Mouse (Mus musculus) lung, postnatal 0 days (tissue): ENCODE data around the gene Aadac. TPM values are rescaled to one million over a fixed set of nuclear protein-coding genes. Genes with fewer than 3 reads are reported as not detected.
A peak's percentile ranks its signal among the peaks of the same experiment; 100 is the strongest.

Experiments
- ATAC-seq: fragments of 200-750 bp; cut with Nextera tagmentation; 2 replicates; pipeline ENCODE4 v1.8.0; 2017; ENCODE audit warnings: moderate library complexity
- DNase-seq: peaks from one replicate; pipeline ENCODE4 v3.0.0-alpha.2; 2016; ENCODE audit warnings: low spot score
- H3K27ac ChIP-seq: fragments of 300-500 bp; sonication (generic); 2 replicates; pipeline ENCODE4 v1.5.1; 2014; ENCODE audit warnings: antibody characterized with exemption, mild to moderate bottlenecking, low read length, mixed read lengths
- H3K27me3 ChIP-seq: fragments of 300-500 bp; sonication (generic); replicated peaks from 2 replicates; pipeline ENCODE4 v1.6.1; 2014; ENCODE audit warnings: low read length, mixed read lengths; ENCODE audit not compliant: insufficient read depth
- H3K36me3 ChIP-seq: fragments of 300-500 bp; sonication (generic); 2 replicates; pipeline ENCODE4 v1.6.1; 2014; ENCODE audit warnings: low read length, mixed read lengths; ENCODE audit not compliant: insufficient read depth
- H3K4me1 ChIP-seq: fragments of 300-500 bp; sonication (generic); 2 replicates; pipeline ENCODE4 v1.6.1; 2014; ENCODE audit warnings: antibody characterized with exemption, low read depth, low read length, mixed read lengths; ENCODE audit not compliant: insufficient read depth
- H3K4me2 ChIP-seq: fragments of 300-500 bp; sonication (generic); replicated peaks from 2 replicates; pipeline ENCODE4 v1.6.1; 2014; ENCODE audit warnings: low read depth, mild to moderate bottlenecking, low read length, moderate library complexity, mixed read lengths
- H3K4me3 ChIP-seq: fragments of 300-500 bp; sonication (generic); 2 replicates; pipeline ENCODE4 v1.5.1; 2014; ENCODE audit warnings: low read depth, low read length
- H3K9ac ChIP-seq: fragments of 300-500 bp; sonication (generic); replicated peaks from 2 replicates; pipeline ENCODE4 v1.6.1; 2014; ENCODE audit warnings: low read depth, mild to moderate bottlenecking
- H3K9me3 ChIP-seq: fragments of 300-500 bp; sonication (generic); 2 replicates; pipeline ENCODE4 v1.6.1; 2016; ENCODE audit warnings: low read length, mixed read lengths
- CTCF ChIP-seq: IDR thresholded peaks from 2 replicates; pipeline ENCODE4 v1.5.1; 2016; ENCODE audit warnings: antibody characterized with exemption, mild to moderate bottlenecking
- EP300 ChIP-seq: IDR thresholded peaks from 2 replicates; pipeline ENCODE4 v1.6.1; 2016; ENCODE audit warnings: antibody characterized with exemption, mild to moderate bottlenecking, control low read depth
- WGBS: fragments of 180-500 bp; shearing (Covaris S2); extraction: QIAGEN DNeasy Blood & Tissue Kit; methylation state at CpG from one replicate; pipeline ENCODE4 v1.1.7; 2014; 5-methylcytosine and 5-hydroxymethylcytosine counted together
- polyA plus RNA-seq: library from polyadenylated mRNA; unstranded; fragments of >200 nt; fragmentation: Nextera tagmentation; extraction: Ambion mirVana; gene quantifications from 2 replicates; pipeline ENCODE4 v1.2.1, GENCODE M21; 2015

Gene Aadac
- polyA plus RNA-seq = 0.14 and 0.25 TPM in 2 replicates

- no peak within 1 kb of the TSS for H3K4me3 ChIP-seq
- WGBS = 50% methylated on average over 1 of the region's 1 CpGs
- H3K9me3 ChIP-seq = no peaks in the 10 kb centered on the region
- no peak for TF ChIP-seq EP300
- TF ChIP-seq CTCF = no peak
- H3K27ac ChIP-seq = no peak within 1 kb of the TSS
- no peak for ATAC-seq
- no peak for DNase-seq
- H3K27me3 ChIP-seq = no peaks in the 10 kb centered on the region
- no peaks in the 10 kb centered on the region for H3K4me1 ChIP-seq
- H3K4me2 ChIP-seq = no peak within 1 kb of the TSS
- H3K9ac ChIP-seq = no peak within 1 kb of the TSS
- no peaks in the 10 kb centered on the region for H3K36me3 ChIP-seq
Observed at GRCm38 (mm10) chr3:60025417-60025816, at the start of gene Aadac. Gene Aadac, plus strand, starts transcription at chr3:60025717.

GRCm38 (mm10) chr3:60003622-60004021, 21.9 kb upstream of the Aadac start:
- Histone ChIP-seq H3K4me3 (no peak overlapping the region), H3K27ac (no peak overlapping the region), H3K9me3 (no peaks in the 10 kb centered on the region), H3K27me3 (no peaks in the 10 kb centered on the region), H3K4me2 (no peak overlapping the region), H3K9ac (no peak overlapping the region), H3K36me3 (no peaks in the 10 kb centered on the region), H3K4me1 (no peaks in the 10 kb centered on the region)
- TF ChIP-seq CTCF (no peak), EP300 (no peak)
- no peak for DNase-seq
- no peak for ATAC-seq

- H3K4me3 ChIP-seq = no peak within 1 kb of the TSS
- no peaks in the 10 kb centered on the region for H3K9me3 ChIP-seq
- H3K9ac ChIP-seq = no peak within 1 kb of the TSS
- no peak for DNase-seq
- no peak within 1 kb of the TSS for H3K27ac ChIP-seq
- no peaks in the 10 kb centered on the region for H3K36me3 ChIP-seq
- H3K4me2 ChIP-seq = no peak within 1 kb of the TSS
- ATAC-seq = no peak
- no peaks in the 10 kb centered on the region for H3K27me3 ChIP-seq
- no peaks in the 10 kb centered on the region for H3K4me1 ChIP-seq
- WGBS = 72% methylated on average over 1 of the region's 1 CpGs
- no peak for TF ChIP-seq EP300
- TF ChIP-seq CTCF = no peak
Observed at GRCm38 (mm10) chr3:60006443-60006842, 19.1 kb upstream of the Aadac start, which contains the start of gene Aadacl2. Gene Aadacl2, plus strand, starts transcription at chr3:60006743.

- TF ChIP-seq CTCF = no peak
- no peak for TF ChIP-seq EP300
- no peak for ATAC-seq
- Histone ChIP-seq H3K27me3 (no peaks in the 10 kb centered on the region), H3K36me3 (no peaks in the 10 kb centered on the region), H3K27ac (no peak overlapping the region), H3K9me3 (no peaks in the 10 kb centered on the region), H3K9ac (no peak overlapping the region), H3K4me2 (no peak overlapping the region), H3K4me3 (no peak overlapping the region), H3K4me1 (no peaks in the 10 kb centered on the region)
- no peak for DNase-seq
- WGBS = 55% methylated on average over 4 of the region's 4 CpGs
Observed at GRCm38 (mm10) chr3:60031511-60031910, 6.0 kb downstream of the Aadac start.

- Histone ChIP-seq H3K4me1 (no peaks in the 10 kb centered on the region), H3K4me3 (no peak overlapping the region), H3K9me3 (no peaks in the 10 kb centered on the region), H3K36me3 (no peaks in the 10 kb centered on the region), H3K27me3 (no peaks in the 10 kb centered on the region), H3K4me2 (no peak overlapping the region), H3K27ac (no peak overlapping the region), H3K9ac (no peak overlapping the region)
- ATAC-seq = no peak
- 54% methylated on average over 3 of the region's 3 CpGs for WGBS
- no peak for DNase-seq
- no peak for TF ChIP-seq CTCF
- TF ChIP-seq EP300 = no peak
Observed at GRCm38 (mm10) chr3:60046221-60046913, 20.9 kb downstream of the Aadac start.

- peak; percentile 11 for DNase-seq
- WGBS = 48% methylated on average over 3 of the region's 3 CpGs
- no peak overlapping the region for H3K27ac ChIP-seq
Observed at GRCm38 (mm10) chr3:60053231-60053927, 27.9 kb downstream of the Aadac start.

More at GRCm38 (mm10) chr3:60053231-60053927, 27.9 kb downstream of the Aadac start:
- Histone ChIP-seq H3K9ac (no peak overlapping the region), H3K27me3 (no peaks in the 10 kb centered on the region), H3K4me3 (no peak overlapping the region), H3K4me1 (no peaks in the 10 kb centered on the region), H3K4me2 (no peak overlapping the region), H3K36me3 (no peaks in the 10 kb centered on the region), H3K9me3 (no peaks in the 10 kb centered on the region)
- TF ChIP-seq CTCF (no peak), EP300 (no peak)
- peak; percentile 43 for ATAC-seq
